Mouse (Mus musculus): ENCODE measurements around the gene Ern1.
A peak's percentile ranks its signal among the peaks of the same experiment; 100 is the strongest.
"Not testable (repeated sequence)": the region's sequence is repeated elsewhere in the genome, so short reads cannot be mapped to it uniquely, and the experiment has no call there.

Ern1 gene

GRCm38 (mm10) chr11:106437543-106437942 is 50.1 kb downstream of the Ern1 start:
- no peak for DNase-seq (ENCODE audit: low spot score in 2 of 2)

- DNase-seq (ENCODE audit: low spot score in 2 of 2), result no peak
Measured at GRCm38 (mm10) chr11:106437039-106437438, 50.6 kb downstream of the Ern1 start.

GRCm38 (mm10) chr11:106430392-106430791 is 57.3 kb downstream of the Ern1 start:
- no peak for DNase-seq (ENCODE audit: low spot score in 2 of 2)

GRCm38 (mm10) chr11:106429689-106430088 is 58.0 kb downstream of the Ern1 start:
- DNase-seq (ENCODE audit: low spot score in 2 of 2), result no peak

GRCm38 (mm10) chr11:106428556-106428955 is 59.1 kb downstream of the Ern1 start:
- no peak for DNase-seq (ENCODE audit: low spot score in 2 of 2)

- no peak for DNase-seq (ENCODE audit: low spot score in 2 of 2)
Measured at GRCm38 (mm10) chr11:106428106-106428505, 59.5 kb downstream of the Ern1 start.

- no peak for DNase-seq (ENCODE audit: low spot score in 2 of 2)
Measured at GRCm38 (mm10) chr11:106426447-106426846, 61.2 kb downstream of the Ern1 start.

GRCm38 (mm10) chr11:106425201-106425600 is 62.5 kb downstream of the Ern1 start:
- no peak for DNase-seq (ENCODE audit: low spot score in 2 of 2)

- no peak for DNase-seq (ENCODE audit: low spot score in 2 of 2)
Measured at GRCm38 (mm10) chr11:106419262-106420102, 68.2 kb downstream of the Ern1 start.

- peak; percentile 77 to 84 for DNase-seq (ENCODE audit: low spot score in 2 of 2)
Measured at GRCm38 (mm10) chr11:106418622-106419196, 68.9 kb downstream of the Ern1 start.

GRCm38 (mm10) chr11:106417860-106418259 is 69.8 kb downstream of the Ern1 start:
- DNase-seq (ENCODE audit: low spot score in 2 of 2), result no peak

- DNase-seq (ENCODE audit: low spot score in 2 of 2), result no peak
Measured at GRCm38 (mm10) chr11:106416331-106416730, 71.3 kb downstream of the Ern1 start.

GRCm38 (mm10) chr11:106412641-106413360 is 74.9 kb downstream of the Ern1 start:
- DNase-seq (ENCODE audit: low spot score in 2 of 2), result no peak

GRCm38 (mm10) chr11:106411157-106411556 is 76.5 kb downstream of the Ern1 start:
- DNase-seq (ENCODE audit: low spot score in 2 of 2), result no peak

- DNase-seq (ENCODE audit: low spot score in 2 of 2), result no peak
Measured at GRCm38 (mm10) chr11:106410507-106410906, 77.1 kb downstream of the Ern1 start.

- DNase-seq (ENCODE audit: low spot score in 2 of 2), result no peak
Measured at GRCm38 (mm10) chr11:106410011-106410410, 77.6 kb downstream of the Ern1 start.

- DNase-seq (ENCODE audit: low spot score in 2 of 2), result no peak
Measured at GRCm38 (mm10) chr11:106398481-106398880, 89.2 kb downstream of the Ern1 start.

- peak in 1 of 2 experiments; percentile 14 for DNase-seq (ENCODE audit: low spot score in 2 of 2)
Measured at GRCm38 (mm10) chr11:106397656-106398055, 90.0 kb downstream of the Ern1 start.

GRCm38 (mm10) chr11:106394055-106394454 is 93.6 kb downstream of the Ern1 start:
- DNase-seq (ENCODE audit: low spot score in 2 of 2), result not testable (repeated sequence)

- no peak for DNase-seq (ENCODE audit: low spot score in 2 of 2)
Measured at GRCm38 (mm10) chr11:106393331-106393616, 94.4 kb downstream of the Ern1 start.

GRCm38 (mm10) chr11:106392597-106393330 is 94.9 kb downstream of the Ern1 start:
- no peak for DNase-seq (ENCODE audit: low spot score in 2 of 2)
